Mouse (Mus musculus) gastrocnemius, postnatal 4 days (tissue): Measurements from ENCODE around the gene Rai2. TPM values are rescaled to one million over a fixed set of nuclear protein-coding genes. Genes with fewer than 3 reads are reported as not detected.

Experiments
- DNase-seq, 2 experiments: peaks; one replicate each; pipeline ENCODE4 v3.0.0; 2021 to 2022; ENCODE audit warnings: low spot score in 2 of 2, mixed read lengths in 2 of 2
- long read RNA-seq, 2 experiments: library from polyadenylated mRNA; stranded (forward); transcript quantifications; one replicate each; pipeline ENCODE4 v2.0.0; 2021
- total RNA-seq, 2 experiments: library from RNA; stranded (reverse); gene quantifications; 2 replicates each; pipeline ENCODE4 v1.2.3; 2021

Rai2 gene
- total RNA-seq: 10 to 100 TPM; 45.8 to 46.3 TPM
- long read RNA-seq, experiment 1, transcript Rai2-201 (2 exons, 2,204 nt): major isoform, 35 of 47 reads
- long read RNA-seq, experiment 1, transcript Rai2-202 (2 exons, 2,165 nt): minor isoform, 6 of 47 reads
- long read RNA-seq, experiment 1, partial matches to known transcripts: 6 of 47 reads
- long read RNA-seq, experiment 1, other reads (novel, unspliced or antisense): 0 of 47 reads
- long read RNA-seq, experiment 2, transcript Rai2-201 (2 exons, 2,204 nt): major isoform, 28 of 54 reads
- long read RNA-seq, experiment 2, transcript Rai2-202 (2 exons, 2,165 nt): minor isoform, 9 of 54 reads
- long read RNA-seq, experiment 2, partial matches to known transcripts: 14 of 54 reads
- long read RNA-seq, experiment 2, other reads (novel, unspliced or antisense): 3 of 54 reads

DNA sequence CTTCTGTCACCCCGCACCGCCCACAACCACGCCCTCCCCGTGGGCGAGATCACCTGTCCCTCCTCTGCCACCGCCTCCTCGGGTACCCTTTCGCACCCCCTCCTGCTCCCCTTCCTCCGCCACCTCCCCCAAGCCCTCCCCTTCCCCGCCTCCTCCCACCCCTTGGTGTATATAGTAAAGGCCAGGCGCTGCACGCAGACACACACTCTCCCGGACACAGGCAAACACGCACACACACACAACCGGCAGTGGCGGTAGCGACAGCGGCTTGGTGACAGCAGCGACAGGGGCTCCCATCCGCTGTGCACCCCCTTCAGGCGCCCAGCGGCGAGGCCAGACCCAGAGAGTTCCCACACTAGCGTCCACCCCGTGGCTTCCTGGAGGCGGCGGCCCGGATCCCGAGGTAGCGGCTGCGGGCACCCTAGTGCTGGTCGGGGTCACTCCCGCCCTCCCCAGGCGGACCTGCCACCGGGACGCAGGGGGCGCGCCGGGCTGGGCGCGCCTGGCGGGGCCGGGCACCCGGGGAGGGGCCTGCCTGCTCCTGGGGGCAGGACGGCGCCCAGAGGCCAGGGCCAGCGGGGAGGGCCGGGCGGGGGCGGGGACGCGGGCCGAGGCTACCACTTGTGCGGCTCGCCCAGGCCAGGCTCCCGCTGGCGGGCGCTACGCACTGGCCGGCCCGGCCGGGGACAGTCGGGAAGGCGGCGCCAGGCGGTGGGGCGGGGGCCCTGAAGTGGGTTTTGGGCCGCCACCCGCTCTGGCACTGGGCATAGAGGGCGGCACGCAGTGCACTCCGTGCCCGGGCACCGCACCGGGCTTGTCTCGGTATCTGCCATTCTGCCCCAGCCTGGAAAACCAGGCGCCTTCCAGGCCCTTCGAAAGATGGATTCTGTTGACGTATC, at the start of gene Rai2:
Gene Rai2, plus strand, starts transcription at position 205 of the 899 bp plus-strand sequence.
- peak; percentile 20 to 23 for DNase-seq

DNA sequence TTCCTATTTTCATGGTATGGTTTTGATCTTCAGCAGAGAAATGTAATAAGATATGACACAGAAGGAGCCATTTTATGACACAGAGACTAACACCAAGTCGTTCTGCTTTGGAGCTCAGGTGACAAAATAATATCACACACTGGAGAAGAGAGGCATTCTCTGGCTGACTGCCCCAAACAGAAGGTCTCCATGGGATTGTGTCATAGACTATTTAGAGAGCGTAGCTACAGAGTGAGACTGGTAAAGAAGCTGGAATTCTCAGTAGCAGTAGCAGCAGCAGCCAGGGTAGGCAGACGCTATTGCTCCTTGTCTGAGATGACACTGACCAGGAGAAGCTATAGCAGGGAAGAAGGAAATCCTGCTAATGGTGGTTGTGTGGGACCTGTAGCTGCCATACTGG, 27.5 kb upstream of the Rai2 start:
- no peak for DNase-seq

DNA sequence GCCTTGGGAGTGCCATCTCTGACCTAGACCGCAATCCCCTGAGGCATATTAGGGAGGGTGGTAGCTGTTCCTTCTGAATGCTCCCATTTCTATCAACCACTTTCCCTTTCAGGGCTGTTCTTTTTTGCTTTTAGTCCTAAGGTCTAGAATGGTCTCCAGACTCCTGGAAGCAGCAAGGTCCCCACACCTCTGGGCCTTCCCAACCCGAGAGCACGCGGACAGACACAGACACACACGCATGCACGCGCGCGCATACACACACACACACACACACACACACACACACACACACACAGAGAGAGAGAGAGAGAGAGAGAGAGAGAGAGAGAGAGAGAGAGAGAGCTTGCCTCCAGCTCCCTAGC, 385 bp upstream of the Rai2 start:
- no peak for DNase-seq

DNA sequence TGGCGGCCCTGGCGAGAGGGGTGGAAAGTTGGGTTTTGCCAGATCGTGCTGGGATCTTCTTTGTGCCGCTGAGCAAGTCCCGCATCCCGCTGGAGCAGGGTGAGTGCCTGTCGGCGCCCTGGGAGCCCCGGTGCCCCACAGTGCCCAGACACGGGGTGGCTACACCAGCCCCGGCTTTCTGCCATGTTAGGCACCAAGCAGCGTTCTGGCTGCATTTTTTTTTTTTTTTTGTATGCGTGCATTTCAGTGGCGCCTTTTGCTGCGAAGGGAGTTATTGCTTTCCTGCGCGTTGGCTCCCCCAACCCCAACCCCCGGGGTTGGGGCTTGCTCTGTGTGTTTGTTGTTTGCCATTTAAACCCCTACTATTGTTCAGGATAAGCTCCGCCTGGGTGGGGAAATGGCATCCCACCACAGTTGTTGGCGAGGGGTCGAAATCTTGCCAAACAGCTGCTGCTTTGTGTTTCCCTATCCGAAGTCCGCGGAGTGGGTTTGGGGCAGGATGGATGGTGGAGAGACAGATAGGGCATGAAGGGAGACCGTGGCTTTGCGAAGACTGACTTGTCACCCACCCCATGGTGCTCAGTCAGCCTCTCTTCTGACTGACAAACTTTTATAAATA, 1.0 kb downstream of the Rai2 start:
- DNase-seq: peak in 1 of 2 experiments; percentile 11

DNA sequence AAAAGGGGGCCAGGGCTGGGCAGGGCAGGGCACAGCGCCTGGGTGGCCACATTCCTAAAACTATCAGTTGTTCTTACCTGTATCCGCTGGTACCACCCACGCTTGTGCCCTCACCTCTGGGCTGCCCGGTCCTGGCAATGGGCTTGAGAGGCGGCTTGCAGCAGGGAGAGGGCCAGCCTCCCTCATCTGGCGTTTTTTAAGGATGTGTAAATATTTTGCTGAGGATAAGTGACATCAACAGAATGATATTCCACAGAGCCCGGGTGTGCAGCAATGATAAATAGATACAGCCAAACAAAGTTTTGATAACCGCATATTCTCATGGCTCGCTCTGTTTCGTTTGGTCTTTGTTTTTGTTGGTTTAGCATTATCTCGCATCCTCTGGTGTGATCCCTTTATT, 1.7 kb downstream of the Rai2 start:
- no peak for DNase-seq

DNA sequence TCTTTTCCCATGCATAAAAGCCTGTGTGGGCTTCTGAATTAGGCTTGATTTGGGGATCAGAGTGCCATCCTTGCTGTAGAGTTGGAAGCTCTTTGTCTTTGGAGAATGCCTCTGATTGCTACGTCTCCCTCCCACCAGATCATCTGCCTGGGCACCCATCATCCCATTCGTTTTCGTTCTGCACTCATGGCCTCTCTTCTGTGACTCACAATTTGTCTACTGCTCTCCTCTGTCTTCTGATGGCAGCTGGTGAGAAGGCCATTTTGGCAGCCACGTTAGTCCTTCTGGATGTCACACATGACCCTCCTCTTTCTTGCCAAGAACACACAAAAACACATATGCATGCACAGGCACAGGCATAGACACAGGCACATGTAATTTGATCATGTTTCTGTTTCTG, 4.2 kb downstream of the Rai2 start:
- no peak for DNase-seq

DNA sequence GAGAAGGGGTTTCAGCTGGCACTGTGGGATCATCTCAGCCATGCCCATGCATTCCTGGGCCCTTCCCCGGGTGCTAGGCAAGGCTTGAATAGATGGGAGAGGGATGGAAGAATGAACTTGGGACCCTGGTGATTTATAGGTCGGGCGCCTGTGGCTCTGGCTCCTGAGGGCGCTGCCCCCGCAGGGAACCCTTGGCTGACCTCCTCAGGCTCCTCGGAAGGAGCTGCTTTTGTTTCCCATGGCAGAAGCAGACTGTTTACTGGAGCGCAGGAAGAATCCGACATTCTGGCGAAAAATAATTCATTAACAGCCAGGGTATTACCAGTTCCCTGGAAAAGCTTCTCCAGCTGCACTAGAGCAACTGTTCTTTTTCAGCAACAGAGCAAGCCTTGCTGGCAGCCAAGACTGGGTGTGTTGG, 6.5 kb downstream of the Rai2 start:
- no peak for DNase-seq

DNA sequence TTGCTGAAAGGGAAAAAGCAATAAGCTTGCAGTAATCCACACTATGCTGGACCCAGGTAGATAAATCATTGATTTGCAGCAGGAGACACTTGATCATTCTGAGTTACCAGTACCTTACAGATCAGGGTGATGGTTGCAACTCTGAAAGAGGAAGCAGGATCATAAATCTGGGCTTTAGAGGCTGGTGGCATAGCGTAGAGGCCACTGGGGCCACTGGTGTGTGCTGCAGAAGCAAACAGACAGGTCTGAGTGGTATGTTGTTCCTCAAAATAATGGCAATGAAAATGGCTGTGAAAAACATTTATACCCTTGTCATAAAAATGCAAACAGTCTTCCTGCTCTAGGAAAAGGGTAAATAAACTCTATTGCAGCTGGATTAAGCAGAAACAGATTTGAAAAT, 9.4 kb downstream of the Rai2 start:
- DNase-seq: no peak

DNA sequence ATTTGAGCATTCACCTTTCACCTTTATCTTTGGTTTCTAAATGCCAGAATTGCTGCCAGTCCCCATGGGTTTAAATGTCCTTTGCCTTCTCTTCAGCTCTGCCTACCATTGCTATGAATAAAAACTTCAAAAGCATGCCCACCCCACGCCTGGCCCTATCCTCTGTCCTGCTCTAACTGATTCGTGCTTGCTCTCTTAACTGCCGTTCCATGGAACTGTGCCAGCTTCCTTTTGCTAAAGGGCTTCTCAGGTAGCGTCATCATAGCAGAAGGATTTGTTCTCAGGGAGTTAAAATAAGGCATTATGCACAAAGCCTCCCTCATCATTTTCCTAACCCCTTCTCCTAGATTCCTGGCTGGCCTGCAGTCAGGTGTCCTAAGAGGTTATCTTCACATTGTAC, 11.6 kb downstream of the Rai2 start:
- DNase-seq: no peak

DNA sequence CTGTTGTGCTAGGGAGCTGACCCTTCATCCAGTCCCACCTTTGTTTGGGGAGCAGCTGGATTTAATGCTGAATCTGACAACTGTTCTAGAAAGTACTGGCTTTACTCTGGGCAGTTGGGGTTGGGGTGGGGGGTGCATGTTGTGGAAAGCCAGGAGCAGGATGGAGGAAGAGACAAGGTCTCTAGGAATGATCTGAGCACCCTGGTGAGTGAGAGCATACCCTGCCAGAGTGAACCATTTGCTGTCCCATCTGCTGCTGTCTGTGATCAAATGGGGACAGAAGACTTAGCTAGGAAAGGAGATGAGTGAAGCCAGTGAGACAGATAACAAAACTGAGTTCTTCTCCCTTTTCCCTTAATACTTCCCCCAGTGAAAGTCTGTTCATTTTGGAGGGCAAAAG, 13.2 kb downstream of the Rai2 start:
- DNase-seq: no peak

DNA sequence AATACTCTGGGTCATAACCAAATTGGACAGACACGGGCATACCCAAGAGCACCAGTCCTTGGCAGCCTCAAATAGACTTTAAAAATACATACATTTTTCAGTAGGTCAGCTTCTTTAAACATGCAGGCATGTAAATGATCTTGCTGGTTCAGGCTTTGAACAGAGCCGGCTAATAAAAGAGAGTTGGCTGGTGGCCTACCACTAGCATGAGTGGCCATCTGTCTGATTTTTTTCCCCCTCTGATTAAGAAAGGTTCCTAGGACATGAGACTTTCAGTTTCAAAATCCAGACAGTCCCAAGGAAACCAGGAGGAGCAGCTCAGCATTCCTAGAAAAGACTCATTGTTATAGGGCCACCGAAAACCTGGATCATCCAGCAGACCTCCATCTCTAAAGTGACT, 15.0 kb downstream of the Rai2 start:
- no peak for DNase-seq

DNA sequence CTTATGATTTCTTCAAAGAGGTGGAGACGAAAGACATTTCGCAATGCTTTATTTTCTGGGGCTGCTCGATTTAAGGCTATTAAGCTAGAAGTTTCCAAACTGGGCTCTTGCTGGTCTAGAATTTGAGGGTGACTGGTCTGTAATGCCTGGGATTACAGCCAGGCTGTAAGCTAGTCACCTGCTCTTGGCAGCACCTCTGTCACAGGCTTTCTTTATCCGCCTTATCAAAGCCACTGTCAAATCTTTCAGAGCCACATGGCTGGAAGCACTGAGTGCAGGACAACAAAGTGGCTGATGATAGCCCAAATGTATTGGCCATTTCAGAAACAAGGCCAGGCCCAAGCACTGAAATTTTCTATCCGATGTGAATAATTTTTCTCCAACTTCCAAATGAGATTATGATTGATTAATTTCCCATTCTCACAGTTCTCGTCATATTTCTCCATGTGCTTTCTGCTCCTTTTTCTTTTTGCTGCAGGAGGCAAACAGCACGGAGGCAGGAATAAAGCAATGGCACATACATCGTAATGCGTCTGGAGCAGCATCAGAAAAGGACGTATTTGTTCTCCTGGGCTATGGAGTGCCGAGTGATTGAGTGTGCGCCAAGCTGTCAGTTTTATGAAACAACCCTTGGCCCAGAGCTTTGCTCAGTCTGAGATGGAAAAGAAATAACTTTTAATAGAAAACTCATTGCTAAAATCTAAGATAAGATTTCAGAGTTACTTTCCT, 16.9 kb downstream of the Rai2 start:
- DNase-seq: no peak

DNA sequence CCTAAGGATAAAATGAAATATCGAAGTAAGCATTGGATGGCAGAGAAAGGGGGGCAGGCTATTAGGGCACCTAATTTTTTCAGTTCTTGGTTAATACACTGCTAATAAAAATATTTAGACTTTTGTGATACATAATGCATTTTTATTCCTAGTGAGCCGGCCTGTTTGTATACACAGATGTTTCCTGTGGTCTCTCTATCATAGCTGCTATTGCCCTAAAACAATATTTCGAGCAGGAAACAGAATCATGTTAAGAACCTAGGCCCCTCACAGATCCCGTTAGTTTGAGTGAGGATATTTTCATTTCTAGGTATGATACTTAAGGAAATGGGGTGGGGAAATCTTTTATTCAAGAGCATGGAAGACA, 17.4 kb downstream of the Rai2 start:
- DNase-seq: no peak

DNA sequence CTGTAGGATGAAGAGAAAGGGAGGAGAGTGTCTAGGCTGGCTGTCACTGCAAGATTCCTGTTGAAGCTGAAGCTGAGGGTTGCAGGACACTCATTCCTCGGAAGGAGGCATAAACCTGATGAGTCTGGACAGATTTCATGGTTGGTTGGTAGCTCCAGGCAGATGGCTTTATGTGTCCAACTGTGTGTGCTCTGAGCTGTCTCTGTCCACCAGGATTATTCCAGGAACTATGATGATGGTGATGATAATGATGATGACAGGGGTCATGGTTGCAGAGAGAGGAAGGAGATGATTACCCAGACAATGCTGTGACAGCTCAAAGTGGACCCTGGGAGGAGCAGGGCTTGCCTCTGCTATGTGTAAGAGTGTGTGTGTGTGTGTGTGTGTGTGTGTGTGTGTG, 22.5 kb downstream of the Rai2 start:
- no peak for DNase-seq

DNA sequence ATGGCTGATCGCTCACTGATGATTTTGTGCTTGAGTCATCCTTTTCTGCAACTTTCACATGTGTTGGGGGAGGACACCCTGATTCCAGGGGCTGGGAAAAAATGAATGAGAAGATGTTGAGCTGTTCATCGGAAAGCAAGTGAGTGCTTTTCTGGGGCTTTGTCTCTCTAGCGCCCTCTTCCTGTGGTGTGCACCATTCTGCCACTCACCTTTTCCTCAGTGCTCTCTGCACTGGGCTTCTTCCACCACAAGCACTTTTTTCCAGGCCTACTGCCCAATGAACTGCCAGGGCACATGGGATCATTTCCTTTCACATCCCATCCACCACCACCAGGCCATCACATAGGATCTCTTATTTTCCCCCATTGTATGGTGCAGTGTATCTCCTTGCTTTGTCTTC, 26.2 kb downstream of the Rai2 start:
- DNase-seq: no peak

DNA sequence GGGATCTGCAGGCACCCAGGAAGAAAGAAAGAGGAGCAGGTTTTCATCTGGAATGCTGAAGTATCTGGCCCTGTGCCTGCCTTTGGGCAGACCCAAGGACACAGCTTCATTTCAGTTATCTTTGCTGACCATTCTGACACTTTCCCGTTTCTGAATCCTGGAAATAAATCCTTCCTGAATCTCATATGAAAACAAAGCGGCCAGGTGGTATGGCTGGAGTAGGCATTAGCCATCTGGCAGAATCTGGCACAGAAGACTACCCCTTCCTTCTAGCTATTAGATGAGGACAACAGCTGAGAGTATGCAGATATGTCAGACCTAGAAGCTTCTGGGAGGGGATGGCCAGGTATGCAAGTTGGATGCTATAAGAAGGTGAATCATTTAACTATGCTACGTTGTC, 28.4 kb downstream of the Rai2 start:
- no peak for DNase-seq

DNA sequence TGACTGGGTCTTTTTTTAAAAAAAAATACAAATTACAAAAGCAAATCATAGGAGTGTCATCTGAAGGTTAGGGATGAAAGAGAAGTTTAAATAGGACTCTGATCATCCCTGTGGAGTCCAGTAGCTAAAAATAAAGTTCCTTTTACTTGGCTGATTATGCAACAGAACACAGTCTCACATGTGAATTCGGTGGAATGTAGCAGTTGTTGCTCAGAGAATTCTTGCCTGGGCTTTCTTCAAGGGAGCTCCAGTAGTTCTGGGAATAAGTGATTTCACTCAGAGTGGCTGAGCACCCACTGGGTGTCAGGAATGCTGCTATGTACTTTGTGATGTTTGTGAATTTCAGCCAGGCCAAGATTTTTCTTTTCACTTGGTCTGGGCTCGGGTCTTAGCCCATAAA, 30.5 kb downstream of the Rai2 start:
- DNase-seq: no peak

DNA sequence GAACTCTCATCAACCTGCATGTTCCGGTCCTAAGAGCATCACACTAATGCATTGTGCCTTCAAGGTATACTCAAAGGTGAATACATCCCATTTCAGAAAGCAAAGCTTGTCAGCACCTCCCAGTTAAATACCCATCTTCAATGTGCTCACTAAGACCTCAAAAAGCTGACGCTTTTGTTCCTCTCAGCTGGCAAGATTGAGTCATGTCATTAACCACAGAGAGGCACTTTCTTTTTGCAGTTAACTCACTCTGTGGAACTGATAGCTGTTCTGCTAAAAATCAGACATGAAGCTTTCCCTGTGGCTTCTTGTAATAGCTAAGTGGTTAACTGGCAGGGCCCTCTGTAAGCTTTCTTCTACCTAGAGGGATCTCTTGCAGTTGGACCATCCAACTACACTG, 36.6 kb downstream of the Rai2 start:
- DNase-seq: no peak

DNA sequence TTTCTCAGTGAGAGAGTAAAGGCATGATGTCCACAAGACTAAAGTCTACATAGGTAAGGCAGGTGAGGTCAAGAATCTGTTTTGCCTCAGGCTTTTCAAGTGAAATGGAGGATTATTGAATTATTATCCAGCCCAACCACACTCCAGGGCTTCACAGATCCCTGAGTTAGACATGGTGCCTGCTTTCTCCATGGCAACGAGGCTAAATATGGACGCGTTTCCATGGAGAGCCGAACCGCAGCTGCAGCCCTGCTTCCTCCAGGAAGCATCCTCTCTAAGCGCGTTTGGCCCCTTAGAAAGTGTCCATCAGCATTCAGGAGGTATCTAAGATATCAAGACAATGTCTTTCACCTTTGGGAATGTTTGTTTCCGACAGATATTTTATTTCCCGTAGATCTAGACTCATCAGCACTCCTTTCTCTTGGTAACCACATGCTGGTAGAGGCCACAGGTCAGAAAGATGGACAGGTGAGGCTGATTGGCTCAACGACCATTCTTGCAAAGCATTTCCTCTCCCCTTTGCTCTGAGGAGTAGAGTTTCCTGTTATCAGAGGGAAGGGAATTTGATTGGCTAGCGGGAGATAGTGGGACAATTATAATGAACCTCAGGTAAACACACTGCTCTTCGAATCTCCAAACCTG, 59.6 kb downstream of the Rai2 start:
- DNase-seq: no peak

DNA sequence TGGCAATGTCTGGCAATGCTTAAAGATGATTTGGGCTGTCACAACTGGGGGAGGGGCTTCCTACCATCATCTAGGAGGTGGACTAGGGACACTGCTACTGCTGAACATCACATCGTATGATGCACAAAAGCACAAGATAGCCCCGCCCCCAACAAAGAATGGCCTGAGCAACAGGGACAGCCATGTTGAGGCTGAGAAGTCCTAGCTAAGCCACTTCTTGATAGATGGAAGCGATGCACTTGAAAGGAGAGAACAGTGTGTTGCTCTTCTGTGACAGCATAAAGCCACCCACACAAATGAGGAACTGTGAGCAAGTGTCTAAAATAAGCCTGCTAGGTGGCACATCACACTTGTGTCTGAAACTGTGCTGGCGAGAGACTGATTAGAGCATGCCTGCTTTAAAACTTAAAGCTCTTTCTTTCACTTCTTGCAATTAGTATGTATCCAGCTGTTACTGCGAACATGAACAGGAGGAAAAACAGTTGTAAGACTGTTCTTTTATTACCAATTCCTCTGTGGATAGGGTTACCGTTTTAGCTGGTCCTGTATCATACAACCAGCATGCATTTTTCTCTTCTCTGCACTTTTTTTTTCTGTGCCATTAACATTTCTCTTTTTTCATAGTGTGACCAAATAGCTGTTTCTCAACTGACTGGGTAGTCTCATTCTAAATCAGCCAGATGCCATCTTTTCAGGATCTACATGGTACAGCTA, 63.6 kb downstream of the Rai2 start:
- no peak for DNase-seq
